Mouse (Mus musculus): ENCODE measurements at regions not wholly inside any gene's neighbourhood (a gene's known extent, or its start where the extent isn't known, plus 50 kb on each side); places are given as distances from the start of the nearest gene placed in this dataset.

- DNase-seq (ENCODE audit: low spot score) = peak; percentile 97
Measured at GRCm38 (mm10) chr14:100458727-100459447, 174.4 kb upstream of the Klf12 start.

- DNase-seq (ENCODE audit: low spot score) = peak; percentile 32
Measured at GRCm38 (mm10) chr14:100457870-100458726, 173.6 kb upstream of the Klf12 start.

- no peak for DNase-seq (ENCODE audit: low spot score)
Measured at GRCm38 (mm10) chr14:100446130-100446529, 161.7 kb upstream of the Klf12 start.

- no peak for DNase-seq (ENCODE audit: low spot score)
Measured at GRCm38 (mm10) chr14:100444848-100445247, 160.4 kb upstream of the Klf12 start.

DNA sequence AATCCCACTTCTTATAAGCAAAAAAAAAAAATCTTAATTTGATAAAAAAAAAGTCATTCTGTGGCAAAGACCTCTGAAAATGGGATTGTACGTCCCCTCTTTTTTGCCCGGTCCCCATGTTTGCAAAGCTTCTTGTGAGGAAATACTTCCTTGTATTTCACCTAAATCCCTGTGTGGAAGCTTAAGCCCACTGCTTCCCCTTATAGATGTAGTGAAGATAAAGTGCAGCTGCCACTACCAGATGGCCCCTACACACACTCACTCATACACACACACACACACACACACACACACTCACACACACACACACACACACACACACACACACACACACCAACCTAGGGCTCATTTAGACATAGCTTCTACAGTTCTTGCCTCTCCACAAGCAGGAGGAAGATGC, 159.6 kb upstream of the Klf12 start:
- DNase-seq (ENCODE audit: low spot score) = no peak

GRCm38 (mm10) chr14:100437552-100437951, 153.1 kb upstream of the Klf12 start:
- DNase-seq (ENCODE audit: low spot score) = no peak

DNA sequence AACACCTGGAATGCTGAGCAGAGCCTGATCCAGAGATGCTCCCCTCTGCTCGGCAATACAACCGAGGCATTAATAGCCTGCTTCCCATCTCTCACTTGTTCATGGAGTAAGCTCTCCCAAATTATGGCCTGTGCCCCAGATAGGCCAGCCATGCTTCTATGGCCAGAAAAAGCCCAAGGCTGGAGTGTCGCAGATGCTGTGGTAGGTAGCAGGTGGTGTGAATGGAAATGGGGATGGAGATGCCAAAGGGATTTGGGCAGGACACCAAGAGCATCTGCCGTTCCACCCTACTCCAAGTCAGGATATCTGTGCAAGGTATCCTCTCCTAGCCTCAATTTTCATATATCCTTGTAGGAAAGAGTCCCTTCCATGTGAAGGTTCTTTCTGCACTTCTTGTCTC, 145.2 kb upstream of the Klf12 start:
- DNase-seq (ENCODE audit: low spot score) = no peak

DNA sequence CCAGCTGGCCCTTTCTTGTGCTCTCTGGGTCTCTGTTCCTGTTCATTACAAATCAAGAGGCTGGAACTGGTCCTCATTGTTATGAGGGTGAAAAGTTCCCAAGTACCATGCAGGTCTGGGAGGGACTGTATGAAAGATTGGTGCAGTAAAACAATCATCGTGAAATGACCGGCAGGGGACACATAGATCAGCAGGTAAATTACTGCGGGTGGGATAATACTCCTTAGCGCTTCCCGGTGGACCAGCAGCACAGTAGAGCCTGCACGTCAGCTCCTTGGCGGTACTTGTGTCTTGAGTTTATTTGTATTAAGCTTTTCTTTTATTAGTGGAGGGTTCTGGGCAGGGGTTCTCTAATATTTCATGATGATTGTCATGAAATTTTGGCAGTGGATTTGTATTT, 141.9 kb upstream of the Klf12 start:
- DNase-seq (ENCODE audit: low spot score) = no peak

DNA sequence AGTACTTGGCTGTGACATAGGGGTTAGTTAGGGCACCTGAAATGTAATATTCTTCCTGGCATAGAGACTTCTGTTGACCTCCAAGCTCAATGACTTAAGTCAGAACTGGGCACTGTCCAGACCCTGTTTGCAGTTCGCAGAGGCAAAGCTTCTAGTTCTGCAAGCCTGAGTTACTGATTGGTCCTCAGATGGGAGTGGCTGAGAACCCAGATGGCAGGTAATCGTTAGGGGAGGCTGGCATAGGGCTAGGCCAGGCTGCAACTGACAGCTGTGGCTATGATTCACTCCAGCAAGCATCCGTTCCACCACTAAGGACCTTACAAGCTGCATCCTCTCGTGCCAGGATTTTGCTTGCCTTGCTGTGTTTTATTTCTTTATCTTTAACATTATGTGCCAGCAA, 139.3 kb upstream of the Klf12 start:
- DNase-seq (ENCODE audit: low spot score) = no peak

DNA sequence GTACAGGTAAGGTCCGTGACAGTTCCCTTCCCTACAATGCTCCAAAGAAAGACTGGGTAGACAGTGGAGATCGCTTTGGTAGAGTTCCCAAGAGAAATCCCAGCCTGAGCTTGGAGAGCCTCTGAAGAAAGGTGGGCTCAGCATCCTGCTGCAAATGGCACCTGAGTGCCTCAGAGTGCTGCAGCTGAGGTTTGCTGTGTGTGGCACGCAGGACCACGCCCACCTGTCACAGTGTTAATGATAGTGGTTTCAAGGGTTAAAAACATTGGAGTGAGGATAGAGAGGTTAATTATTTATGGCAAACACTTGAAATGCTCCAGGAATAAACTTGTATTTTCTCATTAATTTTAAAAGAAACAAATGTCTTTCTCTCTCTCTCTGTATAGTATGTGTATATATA, 137.2 kb upstream of the Klf12 start:
- DNase-seq (ENCODE audit: low spot score) = no peak

GRCm38 (mm10) chr14:100415099-100415498, 130.6 kb upstream of the Klf12 start:
- no peak for DNase-seq (ENCODE audit: low spot score)

GRCm38 (mm10) chr14:100412211-100412610, 127.7 kb upstream of the Klf12 start:
- DNase-seq (ENCODE audit: low spot score) = no peak

DNA sequence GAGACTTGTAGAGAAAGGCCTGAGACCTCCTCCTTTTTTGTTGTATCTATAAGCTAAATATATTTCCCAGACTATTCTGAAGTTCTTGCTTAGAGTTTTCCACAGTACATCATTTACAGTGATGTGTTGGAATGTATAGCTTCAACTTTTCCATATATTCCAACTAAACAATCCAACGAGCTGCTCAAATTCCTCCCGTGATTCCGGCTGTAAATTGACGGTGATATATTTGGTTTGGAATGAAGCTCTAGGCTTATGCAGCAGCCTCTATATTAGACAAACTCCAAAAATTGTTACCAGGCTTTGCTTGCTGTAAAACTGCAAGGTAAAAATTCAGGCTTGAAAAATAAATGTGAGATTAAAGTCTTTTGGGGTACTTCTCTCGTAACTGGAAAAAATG, 112.7 kb upstream of the Klf12 start:
- DNase-seq (ENCODE audit: low spot score) = no peak

DNA sequence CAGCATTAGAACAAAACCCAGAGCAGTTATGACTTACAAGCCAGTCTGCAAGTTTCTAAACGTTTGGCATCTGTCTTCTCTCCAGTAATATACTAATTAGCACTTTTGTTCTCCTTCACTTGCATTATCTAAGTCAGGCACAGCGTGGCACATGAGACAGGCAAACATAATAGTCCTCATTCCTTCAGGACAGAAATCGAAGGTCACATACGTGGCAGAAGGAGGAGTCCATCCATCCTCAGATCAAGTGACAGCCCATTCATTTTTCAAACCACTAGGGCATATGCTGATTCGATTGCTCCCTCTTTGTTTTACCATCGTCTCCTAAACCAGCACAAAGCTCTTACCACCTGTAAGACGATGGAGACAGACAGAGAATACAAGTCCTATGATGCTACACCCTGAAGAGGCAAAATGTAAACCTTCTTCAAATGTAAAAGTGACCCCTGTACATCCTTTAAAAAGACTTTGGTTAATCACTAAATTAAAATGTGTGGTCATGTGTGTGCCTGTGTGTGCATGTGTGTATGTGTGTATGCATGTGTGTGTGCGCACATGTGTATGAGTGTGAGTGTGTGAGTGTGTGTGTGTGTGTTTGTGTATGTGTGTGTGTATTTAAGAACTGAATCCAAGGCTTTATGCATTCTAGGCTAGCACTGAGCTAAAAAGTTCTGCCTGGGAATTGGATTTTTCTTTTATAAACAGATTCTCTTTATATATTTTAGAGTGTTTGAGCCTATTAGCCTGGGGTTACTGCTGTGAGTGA, 90.9 kb upstream of the Klf12 start:
- DNase-seq (ENCODE audit: low spot score) = peak; percentile 51

DNA sequence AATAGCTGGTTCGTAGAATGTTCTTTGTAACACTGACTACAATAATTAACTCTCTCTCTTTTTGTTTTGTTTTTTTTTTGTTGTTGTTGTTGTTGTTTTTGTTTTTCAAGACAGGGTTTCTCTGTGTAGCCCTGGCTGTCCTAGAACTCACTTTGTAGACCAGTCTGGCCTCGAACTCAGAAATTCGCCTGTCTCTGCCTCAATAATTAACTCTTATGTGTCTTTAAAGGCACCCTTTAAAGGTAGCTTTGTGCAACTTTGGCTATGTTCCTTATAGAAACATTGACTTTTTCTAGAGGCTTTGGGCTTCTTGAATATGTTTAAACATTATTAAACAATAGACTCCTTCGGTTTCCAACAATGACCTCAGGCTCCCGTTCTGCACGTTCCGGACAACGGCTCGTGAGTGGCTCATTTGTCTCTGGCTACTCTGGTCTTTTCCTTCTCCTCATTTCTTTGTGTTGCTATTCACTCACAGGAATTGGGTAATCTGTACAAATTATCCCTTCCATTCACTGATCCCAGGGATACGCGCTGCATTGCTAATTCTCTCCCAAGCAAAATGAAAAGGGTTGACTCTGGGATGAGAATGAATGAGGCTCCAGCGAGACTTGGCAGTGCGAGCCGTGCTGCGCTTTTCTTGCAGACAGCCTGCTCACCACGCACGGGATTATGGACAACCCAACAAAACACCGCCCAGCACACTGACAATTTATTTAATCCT, 90.2 kb upstream of the Klf12 start:
- DNase-seq (ENCODE audit: low spot score) = peak; percentile 68

DNA sequence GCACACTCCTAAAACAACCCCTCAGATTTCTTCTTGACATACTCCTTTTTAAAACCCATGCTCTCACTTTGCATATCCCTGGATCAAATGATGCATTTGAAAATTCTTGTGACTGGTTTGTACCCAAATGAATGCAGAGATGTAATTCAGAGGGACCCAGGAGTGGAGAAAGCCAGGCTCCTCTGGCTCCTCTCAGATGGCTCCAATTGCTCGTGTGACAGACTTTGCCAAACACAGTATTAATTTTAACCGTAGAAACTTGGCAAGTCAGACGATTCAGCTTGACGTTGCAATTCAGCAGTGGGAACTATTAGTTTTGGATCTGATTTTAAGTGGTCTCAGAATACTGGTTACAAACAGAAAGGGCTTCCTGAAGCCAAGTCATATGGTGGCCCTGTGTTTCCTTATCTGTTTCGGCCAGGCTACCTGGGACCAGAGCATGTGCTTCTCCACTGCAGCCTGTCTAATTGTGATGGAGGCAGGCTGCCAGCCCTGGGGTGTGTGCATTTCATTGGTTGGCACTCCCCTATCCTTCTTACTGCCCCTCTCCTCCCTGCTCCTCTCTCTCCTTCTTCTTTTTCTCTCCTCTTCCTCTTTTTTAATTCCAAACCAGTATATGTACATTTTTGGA, 81.9 kb upstream of the Klf12 start:
- no peak for DNase-seq (ENCODE audit: low spot score)

DNA sequence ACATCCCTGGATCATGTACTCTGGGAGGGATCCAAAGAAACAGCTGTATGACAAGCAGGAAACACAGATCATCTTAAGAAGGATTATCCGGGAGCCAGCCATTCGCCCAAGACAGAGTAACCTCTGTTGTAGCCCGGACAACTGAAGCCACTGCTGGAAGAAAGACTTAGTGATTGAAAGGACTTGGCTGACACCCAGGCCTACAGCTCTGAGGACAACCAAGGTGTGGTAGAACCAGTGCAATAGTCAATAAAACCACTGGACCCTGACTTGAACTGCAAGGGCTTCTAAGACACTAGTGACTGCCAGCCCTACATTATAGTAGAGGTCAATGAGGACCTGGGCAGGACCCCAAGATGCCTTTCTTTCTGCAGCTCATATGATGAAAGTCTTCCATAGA, 78.3 kb upstream of the Klf12 start:
- DNase-seq (ENCODE audit: low spot score) = no peak

- peak; percentile 46 for DNase-seq (ENCODE audit: low spot score)
Measured at GRCm38 (mm10) chr14:100361346-100362029, 77.0 kb upstream of the Klf12 start.

DNA sequence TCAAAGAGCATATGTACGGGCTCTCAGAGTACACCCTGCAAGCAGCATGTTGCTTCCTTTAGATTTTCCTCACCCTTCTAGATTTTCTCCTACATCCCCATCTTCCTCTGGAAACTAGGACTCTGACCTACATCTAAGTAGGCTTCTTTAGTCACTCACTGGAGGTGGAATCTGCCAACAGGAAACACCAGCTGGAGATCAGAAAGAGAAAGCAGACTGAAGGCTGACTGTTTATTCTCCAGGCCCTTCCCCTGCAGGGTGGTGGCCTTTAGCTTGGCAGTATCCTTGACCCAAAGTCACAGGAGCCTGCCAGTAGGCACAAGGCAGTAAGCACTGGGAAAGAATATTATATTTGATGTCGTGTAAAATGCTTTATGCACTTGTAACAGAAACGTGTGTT, 75.4 kb upstream of the Klf12 start:
- no peak for DNase-seq (ENCODE audit: low spot score)

DNA sequence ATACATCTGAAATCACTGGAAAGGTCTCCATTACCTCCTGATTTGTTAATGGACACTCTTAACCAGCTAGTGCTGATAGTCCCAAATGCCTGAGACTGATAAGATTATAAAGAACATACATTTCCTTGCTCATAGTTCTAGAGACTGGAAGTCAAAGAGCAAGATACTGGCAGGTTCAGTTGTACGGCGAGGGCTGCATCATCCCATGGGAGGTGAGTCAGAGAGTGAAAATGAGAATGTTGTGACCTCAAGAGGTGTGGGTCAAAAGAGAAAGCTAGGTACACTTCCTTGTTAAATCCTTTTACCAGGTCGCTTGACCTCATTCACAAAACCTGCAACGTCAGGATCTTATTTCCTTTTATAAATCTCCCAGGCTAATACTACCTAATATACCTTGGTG, 72.7 kb upstream of the Klf12 start:
- no peak for DNase-seq (ENCODE audit: low spot score)

- no peak for DNase-seq (ENCODE audit: low spot score)
Measured at GRCm38 (mm10) chr14:100353508-100353907, 69.0 kb upstream of the Klf12 start.
